Mouse (Mus musculus): ENCODE data around the gene Anapc5. TPM values are rescaled to one million over a fixed set of nuclear protein-coding genes. Genes with fewer than 3 reads are reported as not detected.
A peak's percentile ranks its signal among the peaks of the same experiment; 100 is the strongest.

Anapc5 gene
- polyA plus RNA-seq (2016; fragmentation: Nextera tagmentation; extraction: Ambion mirVana): 499 and 524 TPM in 2 replicates

- WGBS: under 1% methylated on average over 55 of the region's 55 CpGs
- Histone ChIP-seq H3K27me3 (ENCODE audit: low read depth, poor library complexity, severe bottlenecking) (no peaks in the 10 kb centered on the region), H3K9me3 (replicated peaks) (no peaks in the 10 kb centered on the region), H3K4me3 (peak within 1 kb of the TSS; percentile 83), H3K36me3 (peaks cover 38% of the 10 kb centered on the region), H3K4me1 (peaks cover 13% of the 10 kb centered on the region), H3K27ac (replicated peaks) (peak within 1 kb of the TSS; percentile 96)
- peak; percentile 95 for DNase-seq (ENCODE audit: low spot score)
These were observed at the start of gene Anapc5 for GRCm38 (mm10) chr5:122820777-122821523. Gene Anapc5, minus strand, starts transcription at chr5:122821339.

GRCm38 (mm10) chr5:122863053-122863452 lies 41.9 kb upstream of the Anapc5 start:
- Histone ChIP-seq H3K27ac (replicated peaks) (no peak overlapping the region), H3K4me1 (no peaks in the 10 kb centered on the region), H3K36me3 (peaks cover 73% of the 10 kb centered on the region), H3K9me3 (replicated peaks) (no peaks in the 10 kb centered on the region), H3K27me3 (ENCODE audit: low read depth, poor library complexity, severe bottlenecking) (no peaks in the 10 kb centered on the region), H3K4me3 (no peak overlapping the region)
- WGBS: 94% methylated on average over 2 of the region's 2 CpGs
- DNase-seq (ENCODE audit: low spot score): no peak

- H3K4me1 ChIP-seq: peaks cover 13% of the 10 kb centered on the region
- H3K27ac ChIP-seq (replicated peaks): no peak overlapping the region
- H3K4me3 ChIP-seq: no peak overlapping the region
- H3K9me3 ChIP-seq (replicated peaks): no peaks in the 10 kb centered on the region
- WGBS: 79% methylated on average over 3 of the region's 3 CpGs
- H3K36me3 ChIP-seq: peaks cover 23% of the 10 kb centered on the region
- DNase-seq (ENCODE audit: low spot score): no peak
- H3K27me3 ChIP-seq (ENCODE audit: low read depth, poor library complexity, severe bottlenecking): no peaks in the 10 kb centered on the region
These were observed 34.7 kb upstream of the Anapc5 start for GRCm38 (mm10) chr5:122855858-122856257.

GRCm38 (mm10) chr5:122852611-122853010 lies 31.5 kb upstream of the Anapc5 start:
- H3K9me3 ChIP-seq (replicated peaks): no peaks in the 10 kb centered on the region
- DNase-seq (ENCODE audit: low spot score): no peak
- H3K27me3 ChIP-seq (ENCODE audit: low read depth, poor library complexity, severe bottlenecking): no peaks in the 10 kb centered on the region
- no peak overlapping the region for H3K4me3 ChIP-seq
- 88% methylated on average over 2 of the region's 2 CpGs for WGBS
- no peak overlapping the region for H3K27ac ChIP-seq (replicated peaks)
- peaks cover 27% of the 10 kb centered on the region for H3K4me1 ChIP-seq
- H3K36me3 ChIP-seq: peaks cover 21% of the 10 kb centered on the region

- Histone ChIP-seq H3K36me3 (peaks cover 3% of the 10 kb centered on the region; the same call in 1 of the 2 replicates), H3K27ac (replicated peaks) (peak overlapping the region; percentile 97), H3K9me3 (replicated peaks) (no peaks in the 10 kb centered on the region), H3K4me3 (peak overlapping the region; percentile 94), H3K27me3 (ENCODE audit: low read depth, poor library complexity, severe bottlenecking) (no peaks in the 10 kb centered on the region), H3K4me1 (peaks cover 27% of the 10 kb centered on the region)
- no peak for DNase-seq (ENCODE audit: low spot score)
- 1% methylated on average over 38 of the region's 38 CpGs for WGBS
These were observed 29.3 kb upstream of the Anapc5 start for GRCm38 (mm10) chr5:122850319-122851002.

GRCm38 (mm10) chr5:122849521-122850318 lies 28.6 kb upstream of the Anapc5 start, which contains the start of gene Rnf34:
Gene Rnf34, plus strand, starts transcription at chr5:122850048.
- Histone ChIP-seq H3K27ac (replicated peaks) (peak within 1 kb of the TSS; percentile 97), H3K36me3 (0 out of 2 replicates have a peak, but pooled peaks cover under 1% of the 10 kb centered on the region), H3K4me3 (peak within 1 kb of the TSS; percentile 94), H3K4me1 (peaks cover 27% of the 10 kb centered on the region), H3K9me3 (replicated peaks) (no peaks in the 10 kb centered on the region), H3K27me3 (ENCODE audit: low read depth, poor library complexity, severe bottlenecking) (no peaks in the 10 kb centered on the region)
- WGBS: 1% methylated on average over 60 of the region's 61 CpGs
- peak; percentile 99 for DNase-seq (ENCODE audit: low spot score)

- DNase-seq (ENCODE audit: low spot score): no peak
- no peaks in the 10 kb centered on the region for H3K9me3 ChIP-seq (replicated peaks)
- WGBS: 87% methylated on average over 5 of the region's 5 CpGs
These were observed 22.7 kb upstream of the Anapc5 start for GRCm38 (mm10) chr5:122843799-122844198.

GRCm38 (mm10) chr5:122841126-122841525 lies 20.0 kb upstream of the Anapc5 start:
- H3K36me3 ChIP-seq: no peaks in the 10 kb centered on the region
- no peaks in the 10 kb centered on the region for H3K4me1 ChIP-seq
- H3K4me3 ChIP-seq: no peak overlapping the region
- no peaks in the 10 kb centered on the region for H3K27me3 ChIP-seq (ENCODE audit: low read depth, poor library complexity, severe bottlenecking)
- WGBS: 92% methylated on average over 2 of the region's 2 CpGs
- no peak overlapping the region for H3K27ac ChIP-seq (replicated peaks)
- H3K9me3 ChIP-seq (replicated peaks): no peaks in the 10 kb centered on the region
- DNase-seq (ENCODE audit: low spot score): no peak

More at GRCm38 (mm10) chr5:122843799-122844198, 22.7 kb upstream of the Anapc5 start:
- H3K4me1 ChIP-seq: no peaks in the 10 kb centered on the region; the same call in 1 of the 2 replicates
- no peaks in the 10 kb centered on the region for H3K27me3 ChIP-seq (ENCODE audit: low read depth, poor library complexity, severe bottlenecking)
- no peak overlapping the region for H3K4me3 ChIP-seq
- H3K27ac ChIP-seq (replicated peaks): no peak overlapping the region
- H3K36me3 ChIP-seq: no peaks in the 10 kb centered on the region

- DNase-seq (ENCODE audit: low spot score): no peak
- no peak overlapping the region for H3K4me3 ChIP-seq
- H3K9me3 ChIP-seq (replicated peaks): no peaks in the 10 kb centered on the region
- H3K4me1 ChIP-seq: no peaks in the 10 kb centered on the region
- no peaks in the 10 kb centered on the region for H3K36me3 ChIP-seq
- H3K27me3 ChIP-seq (ENCODE audit: low read depth, poor library complexity, severe bottlenecking): no peaks in the 10 kb centered on the region
- H3K27ac ChIP-seq (replicated peaks): no peak overlapping the region
- 78% methylated on average over 10 of the region's 10 CpGs for WGBS
These were observed 11.9 kb upstream of the Anapc5 start for GRCm38 (mm10) chr5:122832996-122833395.

- Histone ChIP-seq H3K4me1 (no peaks in the 10 kb centered on the region), H3K27me3 (ENCODE audit: low read depth, poor library complexity, severe bottlenecking) (no peaks in the 10 kb centered on the region), H3K9me3 (replicated peaks) (no peaks in the 10 kb centered on the region), H3K27ac (replicated peaks) (no peak overlapping the region), H3K4me3 (no peak overlapping the region), H3K36me3 (no peaks in the 10 kb centered on the region)
- WGBS: 88% methylated on average over 10 of the region's 10 CpGs
- no peak for DNase-seq (ENCODE audit: low spot score)
These were observed 11.4 kb upstream of the Anapc5 start for GRCm38 (mm10) chr5:122832536-122832935.

- Histone ChIP-seq H3K27ac (replicated peaks) (no peak overlapping the region), H3K27me3 (ENCODE audit: low read depth, poor library complexity, severe bottlenecking) (no peaks in the 10 kb centered on the region), H3K4me1 (peaks cover 4% of the 10 kb centered on the region), H3K36me3 (no peaks in the 10 kb centered on the region), H3K9me3 (replicated peaks) (no peaks in the 10 kb centered on the region), H3K4me3 (no peak overlapping the region)
- no peak for DNase-seq (ENCODE audit: low spot score)
- 85% methylated on average over 8 of the region's 8 CpGs for WGBS
These were observed 4.0 kb upstream of the Anapc5 start for GRCm38 (mm10) chr5:122825099-122825498.

GRCm38 (mm10) chr5:122824450-122824849 lies 3.3 kb upstream of the Anapc5 start:
- 69% methylated on average over 6 of the region's 6 CpGs for WGBS

More at GRCm38 (mm10) chr5:122824450-122824849, 3.3 kb upstream of the Anapc5 start:
- no peak for DNase-seq (ENCODE audit: low spot score)
- Histone ChIP-seq H3K4me1 (peaks cover 10% of the 10 kb centered on the region), H3K9me3 (replicated peaks) (no peaks in the 10 kb centered on the region), H3K4me3 (no peak overlapping the region), H3K27ac (replicated peaks) (no peak overlapping the region), H3K36me3 (peaks cover 3% of the 10 kb centered on the region), H3K27me3 (ENCODE audit: low read depth, poor library complexity, severe bottlenecking) (no peaks in the 10 kb centered on the region)
